Mouse (Mus musculus): ENCODE measurements around the gene Lama2. TPM values are rescaled to one million over a fixed set of nuclear protein-coding genes. Genes with fewer than 3 reads are reported as not detected.

The Lama2 gene
- polyA plus RNA-seq, 1 experiment from 2014 or later, result 5.8 TPM

GRCm38 (mm10) chr10:27114131-27114530 is 505.4 kb downstream of the Lama2 start:
- Histone ChIP-seq H3K27ac (ENCODE audit: low read depth, low read length) (no peak overlapping the region), H3K9ac (ENCODE audit: low read depth, low read length) (no peak overlapping the region), H3K4me3 (ENCODE audit: low read length) (no peak overlapping the region), H3K4me2 (ENCODE audit: low read length) (no peak overlapping the region), H3K4me1 (ENCODE audit: control insufficient read depth, insufficient read depth, low read depth, low read length) (no peaks in the 10 kb centered on the region), H3K9me3 (ENCODE audit: control insufficient read depth, low read length) (no peaks in the 10 kb centered on the region), H3K36me3 (ENCODE audit: control insufficient read depth, insufficient read depth, low read length) (no peaks in the 10 kb centered on the region), H3K27me3 (replicated peaks; ENCODE audit: control insufficient read depth, insufficient read depth, low read length) (no peaks in the 10 kb centered on the region)
- no peak for ATAC-seq
- WGBS, result 95% methylated on average over 3 of the region's 3 CpGs

GRCm38 (mm10) chr10:27103811-27104210 is 515.7 kb downstream of the Lama2 start:
- Histone ChIP-seq H3K9me3 (ENCODE audit: control insufficient read depth, low read length) (no peaks in the 10 kb centered on the region), H3K4me2 (ENCODE audit: low read length) (no peak overlapping the region), H3K27ac (ENCODE audit: low read depth, low read length) (no peak overlapping the region), H3K4me1 (ENCODE audit: control insufficient read depth, insufficient read depth, low read depth, low read length) (no peaks in the 10 kb centered on the region), H3K27me3 (replicated peaks; ENCODE audit: control insufficient read depth, insufficient read depth, low read length) (no peaks in the 10 kb centered on the region), H3K9ac (ENCODE audit: low read depth, low read length) (no peak overlapping the region), H3K4me3 (ENCODE audit: low read length) (no peak overlapping the region), H3K36me3 (ENCODE audit: control insufficient read depth, insufficient read depth, low read length) (no peaks in the 10 kb centered on the region)
- WGBS, result 77% methylated on average over 5 of the region's 5 CpGs
- ATAC-seq, result no peak

GRCm38 (mm10) chr10:27101800-27102353 is 517.7 kb downstream of the Lama2 start:
- Histone ChIP-seq H3K4me2 (ENCODE audit: low read length) (no peak overlapping the region), H3K4me1 (ENCODE audit: control insufficient read depth, insufficient read depth, low read depth, low read length) (no peaks in the 10 kb centered on the region), H3K36me3 (ENCODE audit: control insufficient read depth, insufficient read depth, low read length) (no peaks in the 10 kb centered on the region), H3K9me3 (ENCODE audit: control insufficient read depth, low read length) (no peaks in the 10 kb centered on the region), H3K4me3 (ENCODE audit: low read length) (no peak overlapping the region), H3K9ac (ENCODE audit: low read depth, low read length) (no peak overlapping the region), H3K27me3 (replicated peaks; ENCODE audit: control insufficient read depth, insufficient read depth, low read length) (no peaks in the 10 kb centered on the region), H3K27ac (ENCODE audit: low read depth, low read length) (no peak overlapping the region)
- 87% methylated on average over 3 of the region's 3 CpGs for WGBS
- no peak for ATAC-seq

- Histone ChIP-seq H3K4me2 (ENCODE audit: low read length) (no peak overlapping the region), H3K27ac (ENCODE audit: low read depth, low read length) (no peak overlapping the region), H3K4me1 (ENCODE audit: control insufficient read depth, insufficient read depth, low read depth, low read length) (no peaks in the 10 kb centered on the region), H3K36me3 (ENCODE audit: control insufficient read depth, insufficient read depth, low read length) (no peaks in the 10 kb centered on the region), H3K4me3 (ENCODE audit: low read length) (no peak overlapping the region), H3K27me3 (replicated peaks; ENCODE audit: control insufficient read depth, insufficient read depth, low read length) (no peaks in the 10 kb centered on the region), H3K9me3 (ENCODE audit: control insufficient read depth, low read length) (no peaks in the 10 kb centered on the region), H3K9ac (ENCODE audit: low read depth, low read length) (no peak overlapping the region)
- 72% methylated on average over 2 of the region's 2 CpGs for WGBS
- no peak for ATAC-seq
Observed at GRCm38 (mm10) chr10:27077113-27077512, 542.4 kb downstream of the Lama2 start.

DNA sequence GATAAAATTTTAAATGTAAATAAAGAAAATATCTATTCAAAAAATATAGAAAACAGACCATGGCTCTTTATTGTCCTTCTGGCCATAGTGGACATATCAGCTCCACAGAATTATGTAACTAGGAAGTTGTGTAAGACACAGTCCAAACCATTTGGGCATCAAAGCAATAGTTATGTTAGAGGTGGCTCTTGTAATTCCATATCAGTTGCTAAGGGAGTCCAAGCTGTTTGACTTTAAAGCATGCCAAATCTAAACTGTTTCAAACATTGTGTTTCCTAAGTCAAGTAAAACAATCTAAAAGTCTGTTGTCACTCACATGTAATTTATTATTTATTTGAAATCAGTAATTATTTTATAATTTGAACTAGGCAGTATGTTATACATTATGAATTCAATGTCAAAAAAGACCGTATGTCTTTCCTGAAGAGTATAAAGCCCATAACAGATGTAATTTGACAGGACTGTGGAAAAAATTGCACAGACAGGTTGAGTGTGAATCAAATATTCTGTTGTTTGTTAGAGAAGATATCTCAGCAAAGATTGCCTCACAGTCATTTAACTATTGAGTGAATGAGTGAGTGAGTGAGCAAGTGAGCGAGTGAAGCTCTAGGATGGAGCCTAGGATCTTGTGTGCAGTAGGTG is 550.6 kb downstream of the Lama2 start:
- Histone ChIP-seq H3K9me3 (ENCODE audit: control insufficient read depth, low read length) (no peaks in the 10 kb centered on the region), H3K4me2 (ENCODE audit: low read length) (no peak overlapping the region), H3K9ac (ENCODE audit: low read depth, low read length) (no peak overlapping the region), H3K4me1 (ENCODE audit: control insufficient read depth, insufficient read depth, low read depth, low read length) (no peaks in the 10 kb centered on the region), H3K4me3 (ENCODE audit: low read length) (no peak overlapping the region), H3K27me3 (replicated peaks; ENCODE audit: control insufficient read depth, insufficient read depth, low read length) (no peaks in the 10 kb centered on the region), H3K36me3 (ENCODE audit: control insufficient read depth, insufficient read depth, low read length) (no peaks in the 10 kb centered on the region), H3K27ac (ENCODE audit: low read depth, low read length) (no peak overlapping the region)
- ATAC-seq, result no peak
- WGBS, result 88% methylated on average over 2 of the region's 2 CpGs

DNA sequence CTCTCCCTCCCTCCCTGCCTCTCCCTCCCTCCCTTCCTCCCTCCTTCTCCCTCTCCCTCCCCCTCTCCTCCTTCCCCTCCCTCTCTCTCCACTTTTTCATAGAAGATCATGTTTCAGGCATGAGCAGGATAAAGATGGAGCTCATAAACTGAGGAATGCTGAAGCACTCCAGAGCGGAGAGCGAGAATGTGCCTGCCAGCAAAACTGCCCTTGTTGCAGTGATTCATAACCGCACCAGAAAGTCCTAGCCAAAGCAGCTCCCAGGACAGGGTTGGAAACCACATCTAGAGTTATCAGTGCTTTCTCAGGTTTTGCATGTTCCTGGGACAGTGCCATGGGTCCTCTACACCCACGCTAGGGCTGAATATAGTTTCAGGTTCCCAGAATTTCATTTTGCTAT is 555.9 kb downstream of the Lama2 start:
- Histone ChIP-seq H3K9me3 (ENCODE audit: control insufficient read depth, low read length) (no peaks in the 10 kb centered on the region), H3K4me1 (ENCODE audit: control insufficient read depth, insufficient read depth, low read depth, low read length) (no peaks in the 10 kb centered on the region), H3K36me3 (ENCODE audit: control insufficient read depth, insufficient read depth, low read length) (no peaks in the 10 kb centered on the region), H3K4me2 (ENCODE audit: low read length) (no peak overlapping the region), H3K27me3 (replicated peaks; ENCODE audit: control insufficient read depth, insufficient read depth, low read length) (no peaks in the 10 kb centered on the region), H3K27ac (ENCODE audit: low read depth, low read length) (no peak overlapping the region), H3K9ac (ENCODE audit: low read depth, low read length) (no peak overlapping the region), H3K4me3 (ENCODE audit: low read length) (no peak overlapping the region)
- no peak for ATAC-seq
- 72% methylated on average over 4 of the region's 4 CpGs for WGBS

DNA sequence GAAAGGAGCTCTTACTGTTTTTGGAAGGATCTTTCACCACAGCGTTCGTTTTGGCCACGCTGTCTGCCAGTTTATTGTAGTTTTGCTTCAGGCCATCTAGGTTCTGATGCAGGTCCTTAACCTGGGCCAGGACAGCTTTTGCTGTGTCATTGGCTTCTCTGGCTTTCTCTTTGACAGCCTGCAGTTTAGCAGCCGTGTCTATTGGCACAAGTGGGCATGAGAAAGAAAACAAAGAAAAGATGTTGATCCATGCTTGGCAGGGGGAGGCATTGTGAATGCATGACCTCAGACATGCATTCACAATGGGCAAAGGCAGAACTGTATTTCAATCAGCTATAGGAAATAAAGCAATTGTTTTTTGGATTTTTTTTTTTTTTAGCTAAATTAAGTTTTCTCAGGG is 565.1 kb downstream of the Lama2 start:
- no peak overlapping the region for H3K4me2 ChIP-seq (ENCODE audit: low read length)
- H3K9ac ChIP-seq (ENCODE audit: low read depth, low read length), result no peak overlapping the region
- no peaks in the 10 kb centered on the region for H3K36me3 ChIP-seq (ENCODE audit: control insufficient read depth, insufficient read depth, low read length)
- H3K27me3 ChIP-seq (replicated peaks; ENCODE audit: control insufficient read depth, insufficient read depth, low read length), result no peaks in the 10 kb centered on the region
- ATAC-seq, result no peak
- no peaks in the 10 kb centered on the region for H3K9me3 ChIP-seq (ENCODE audit: control insufficient read depth, low read length)
- H3K27ac ChIP-seq (ENCODE audit: low read depth, low read length), result no peak overlapping the region
- no peak overlapping the region for H3K4me3 ChIP-seq (ENCODE audit: low read length)
- no peaks in the 10 kb centered on the region; the same call in 1 of the 2 replicates for H3K4me1 ChIP-seq (ENCODE audit: control insufficient read depth, insufficient read depth, low read depth, low read length)
- WGBS, result 48% methylated on average over 4 of the region's 4 CpGs

DNA sequence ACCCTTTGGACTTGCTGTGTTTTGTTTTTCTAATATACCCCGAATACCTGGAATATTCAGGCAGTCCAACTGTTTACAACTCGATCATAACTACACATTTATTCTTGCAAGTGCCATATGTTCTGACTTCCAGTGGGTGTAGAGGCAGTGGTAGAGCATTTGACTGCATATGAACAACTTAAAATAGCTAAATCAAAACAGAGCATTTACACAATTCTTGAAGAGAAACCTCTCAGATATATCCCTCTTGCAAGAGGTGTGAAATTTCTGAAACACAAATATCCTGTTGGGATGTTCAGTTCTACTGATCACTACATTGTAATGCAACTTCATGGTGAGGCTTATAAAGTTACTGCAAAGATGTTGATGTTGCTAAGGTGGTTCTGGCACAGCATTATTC is 572.4 kb downstream of the Lama2 start:
- no peak overlapping the region for H3K4me3 ChIP-seq (ENCODE audit: low read length)
- H3K4me2 ChIP-seq (ENCODE audit: low read length), result no peak overlapping the region
- H3K27ac ChIP-seq (ENCODE audit: low read depth, low read length), result no peak overlapping the region
- H3K36me3 ChIP-seq (ENCODE audit: control insufficient read depth, insufficient read depth, low read length), result no peaks in the 10 kb centered on the region
- H3K9ac ChIP-seq (ENCODE audit: low read depth, low read length), result no peak overlapping the region
- WGBS, result 86% methylated on average over 2 of the region's 2 CpGs
- no peaks in the 10 kb centered on the region for H3K4me1 ChIP-seq (ENCODE audit: control insufficient read depth, insufficient read depth, low read depth, low read length)
- ATAC-seq, result no peak
- no peaks in the 10 kb centered on the region for H3K27me3 ChIP-seq (replicated peaks; ENCODE audit: control insufficient read depth, insufficient read depth, low read length)
- H3K9me3 ChIP-seq (ENCODE audit: control insufficient read depth, low read length), result no peaks in the 10 kb centered on the region

- Histone ChIP-seq H3K9me3 (ENCODE audit: control insufficient read depth, low read length) (no peaks in the 10 kb centered on the region), H3K4me3 (ENCODE audit: low read length) (no peak overlapping the region), H3K4me2 (ENCODE audit: low read length) (no peak overlapping the region), H3K27me3 (replicated peaks; ENCODE audit: control insufficient read depth, insufficient read depth, low read length) (no peaks in the 10 kb centered on the region), H3K36me3 (ENCODE audit: control insufficient read depth, insufficient read depth, low read length) (no peaks in the 10 kb centered on the region), H3K27ac (ENCODE audit: low read depth, low read length) (no peak overlapping the region), H3K4me1 (ENCODE audit: control insufficient read depth, insufficient read depth, low read depth, low read length) (no peaks in the 10 kb centered on the region), H3K9ac (ENCODE audit: low read depth, low read length) (no peak overlapping the region)
- WGBS, result 78% methylated on average over 1 of the region's 1 CpGs
- ATAC-seq, result no peak
Observed at GRCm38 (mm10) chr10:27041812-27042211, 577.7 kb downstream of the Lama2 start.

Measured in hindbrain, embryonic 16.5 days (tissue).